Mouse (Mus musculus): ENCODE results near the gene Kcnj1.

Gene Kcnj1

DNA sequence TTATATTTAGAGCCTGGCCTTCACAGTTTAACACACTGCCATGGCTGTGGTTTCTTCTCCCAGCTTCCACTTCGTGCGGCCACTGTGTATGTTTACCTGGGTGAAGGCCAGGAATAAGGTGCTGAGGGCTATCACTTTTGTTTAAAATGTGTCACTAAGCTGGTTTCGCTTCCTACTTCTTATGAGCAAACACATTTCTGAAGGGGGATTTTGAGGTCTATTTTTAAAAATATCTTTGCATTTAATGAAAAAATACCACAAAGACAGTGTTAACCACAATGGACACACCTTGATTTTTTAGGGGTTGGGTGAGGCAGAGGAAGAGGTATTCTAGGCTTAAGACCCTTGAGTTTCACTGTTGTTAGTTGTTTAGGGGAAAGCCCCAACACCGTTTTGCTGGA is 22.5 kb downstream of the Kcnj1 start:
- no peak for DNase-seq (ENCODE audit: extremely low spot score, low read depth, low spot score)

GRCm38 (mm10) chr9:32400212-32400611 is 27.9 kb downstream of the Kcnj1 start:
- no peak for DNase-seq (ENCODE audit: extremely low spot score, low read depth, low spot score)

DNA sequence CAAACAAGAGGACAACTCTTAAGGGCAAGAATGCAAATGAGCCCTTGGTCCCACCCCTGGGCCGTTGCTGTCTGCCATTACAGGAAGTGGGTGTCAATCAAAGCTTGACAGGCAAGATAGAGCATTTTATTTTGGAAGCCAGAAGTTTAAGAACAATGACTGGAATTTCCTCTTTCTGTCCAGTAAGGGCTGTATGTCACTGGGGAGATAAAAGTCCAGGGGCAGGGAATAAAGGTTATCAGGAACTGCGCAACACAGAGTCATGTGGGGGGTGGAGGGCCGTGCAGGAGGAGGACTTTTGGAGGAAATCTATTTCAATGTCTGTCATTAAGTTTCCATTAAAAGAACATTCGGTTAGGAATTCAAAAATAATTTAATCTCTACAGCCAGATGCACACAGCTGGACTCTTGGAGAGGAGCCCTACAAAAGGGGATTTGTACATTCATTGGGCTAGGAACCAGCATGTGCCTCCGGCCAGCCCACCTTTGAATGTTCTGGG is 28.4 kb downstream of the Kcnj1 start:
- no peak for DNase-seq (ENCODE audit: extremely low spot score, low read depth, low spot score)

DNA sequence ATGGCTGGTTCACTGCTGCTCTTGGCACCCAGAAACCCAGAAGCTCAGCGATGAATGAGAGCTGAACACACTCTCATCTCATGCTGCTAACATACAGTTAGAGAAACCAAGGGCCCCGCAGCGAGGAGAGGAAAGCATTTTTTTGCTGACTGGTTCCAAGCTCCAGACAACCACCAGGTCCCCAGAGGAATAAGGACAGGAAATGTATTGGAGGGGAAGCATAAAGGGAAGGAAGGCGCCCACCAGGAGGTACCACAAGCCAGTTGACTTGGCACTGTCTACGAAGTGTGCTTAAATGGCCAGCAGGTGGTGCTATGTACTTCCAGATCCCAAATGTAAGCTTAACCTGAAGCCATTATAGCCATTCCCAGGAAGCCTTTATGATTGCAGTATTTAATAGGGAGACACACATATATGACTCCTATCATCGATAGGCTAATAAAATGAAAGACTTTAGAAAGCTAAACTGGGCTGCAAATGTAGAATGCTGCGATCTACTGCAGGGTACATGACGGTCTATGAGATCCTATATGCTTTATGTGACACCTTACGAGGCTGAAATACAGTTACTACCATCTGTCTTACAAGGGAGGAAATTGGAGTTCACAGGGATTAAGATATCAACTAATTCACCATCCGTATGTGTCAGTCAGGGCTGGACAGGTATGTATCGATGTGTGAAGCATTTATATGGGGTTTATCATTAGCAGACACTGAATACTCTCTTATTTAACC is 33.1 kb downstream of the Kcnj1 start:
- DNase-seq (ENCODE audit: extremely low spot score, low read depth, low spot score), result peak; percentile 74

DNA sequence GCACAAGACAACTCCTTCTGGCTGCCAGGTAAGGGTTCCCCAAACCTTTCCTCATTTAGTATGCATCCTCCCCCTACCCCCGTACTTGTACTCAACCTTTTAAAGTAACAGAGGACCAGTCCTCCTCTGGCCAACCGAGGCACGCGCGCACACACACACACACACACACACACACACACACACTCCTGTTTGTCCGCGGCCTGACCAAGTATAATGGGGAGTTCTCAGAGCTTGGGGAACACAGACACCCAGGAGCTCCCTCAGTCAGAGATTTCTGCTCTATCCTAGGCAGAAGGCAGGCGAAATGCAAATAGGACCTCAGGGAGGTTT is 36.4 kb downstream of the Kcnj1 start:
- DNase-seq (ENCODE audit: extremely low spot score, low read depth, low spot score), result no peak

DNA sequence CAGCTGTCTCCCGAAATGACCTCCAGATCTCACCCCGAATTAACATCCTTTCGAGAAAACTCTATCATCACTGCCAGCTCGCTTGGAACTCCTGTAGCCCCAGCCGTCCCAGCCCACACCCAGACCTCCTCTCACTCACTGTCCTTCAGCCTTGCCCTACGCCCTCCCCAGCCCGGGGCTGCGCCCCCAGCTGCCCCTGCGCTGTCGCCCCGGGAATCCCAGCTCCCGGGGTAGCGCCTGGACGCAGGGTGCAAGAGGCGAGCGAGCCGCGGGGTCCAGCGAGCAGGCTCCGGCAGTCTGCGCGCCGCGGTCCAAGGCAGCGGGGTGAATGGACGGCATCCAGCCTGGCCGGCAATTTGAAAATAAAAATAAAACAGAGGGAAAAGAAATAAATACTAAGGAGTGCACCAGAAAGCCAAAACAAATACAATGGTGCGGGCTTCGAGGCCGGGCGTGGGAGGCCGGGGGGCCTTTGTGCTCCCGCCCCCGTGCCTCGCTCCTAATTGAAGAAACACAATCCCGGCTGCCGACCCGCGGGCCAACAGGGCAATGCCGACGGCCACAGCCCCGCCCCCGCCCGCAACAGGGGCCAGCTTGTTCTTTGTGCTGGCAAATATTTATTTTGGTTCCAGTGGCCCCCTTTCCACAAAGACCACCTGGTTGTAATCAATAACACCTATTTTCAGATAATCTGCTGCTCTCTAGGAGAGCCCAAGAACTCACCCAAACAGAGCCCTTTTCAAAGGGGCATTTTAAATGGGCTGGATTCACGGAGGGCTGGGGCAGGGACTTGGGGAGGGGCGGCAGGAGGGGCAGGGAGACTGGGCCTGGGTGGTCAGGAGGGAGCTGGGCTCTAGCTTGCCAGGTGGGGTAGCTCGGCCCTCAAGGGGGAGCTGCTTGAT is 37.0 kb downstream of the Kcnj1 start:
- DNase-seq (ENCODE audit: extremely low spot score, low read depth, low spot score), result peak; percentile 68

DNA sequence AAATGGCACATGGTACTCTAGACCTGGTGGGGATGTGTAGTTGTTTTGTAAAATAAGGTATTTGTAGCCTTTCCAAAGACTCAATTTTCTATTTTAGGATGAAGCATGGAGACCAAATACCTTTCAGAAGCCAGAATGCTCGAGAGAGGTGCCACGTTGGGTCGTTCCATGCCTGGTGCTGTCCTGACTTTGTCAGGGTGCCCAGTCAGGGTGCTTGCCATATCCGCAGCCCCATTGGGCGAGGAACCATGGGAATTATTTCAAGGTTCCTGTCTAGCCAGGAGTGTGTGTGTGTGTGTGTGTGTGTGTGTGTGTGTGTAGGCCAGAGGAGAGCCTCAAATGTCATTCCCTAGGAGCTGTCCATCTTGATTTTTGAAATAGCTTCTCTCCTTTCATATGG is 38.4 kb downstream of the Kcnj1 start:
- no peak for DNase-seq (ENCODE audit: extremely low spot score, low read depth, low spot score)

DNA sequence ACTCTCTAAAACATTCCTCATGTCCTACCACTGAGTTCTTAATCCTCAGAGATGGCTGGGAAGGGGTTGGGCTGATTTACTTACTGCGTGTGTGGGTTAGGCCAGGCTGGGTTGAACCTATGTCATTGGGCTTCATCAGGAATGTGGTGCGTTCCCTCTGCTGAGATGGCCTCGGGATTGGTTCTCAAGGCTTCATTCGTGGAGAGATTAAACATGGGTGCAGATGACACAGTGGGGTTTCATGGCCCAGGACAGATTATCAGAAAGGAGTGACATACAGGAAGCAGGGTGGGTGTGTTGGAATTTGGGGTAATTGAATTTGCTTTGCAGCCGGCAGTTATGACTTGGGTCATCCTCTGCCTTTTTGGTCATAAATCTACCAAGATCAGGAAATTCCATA is 39.2 kb downstream of the Kcnj1 start:
- DNase-seq (ENCODE audit: extremely low spot score, low read depth, low spot score), result no peak

- DNase-seq (ENCODE audit: extremely low spot score, low read depth, low spot score), result no peak
Measured at GRCm38 (mm10) chr9:32412836-32413580, 40.7 kb downstream of the Kcnj1 start.

GRCm38 (mm10) chr9:32414956-32415355 is 42.7 kb downstream of the Kcnj1 start:
- no peak for DNase-seq (ENCODE audit: extremely low spot score, low read depth, low spot score)

DNA sequence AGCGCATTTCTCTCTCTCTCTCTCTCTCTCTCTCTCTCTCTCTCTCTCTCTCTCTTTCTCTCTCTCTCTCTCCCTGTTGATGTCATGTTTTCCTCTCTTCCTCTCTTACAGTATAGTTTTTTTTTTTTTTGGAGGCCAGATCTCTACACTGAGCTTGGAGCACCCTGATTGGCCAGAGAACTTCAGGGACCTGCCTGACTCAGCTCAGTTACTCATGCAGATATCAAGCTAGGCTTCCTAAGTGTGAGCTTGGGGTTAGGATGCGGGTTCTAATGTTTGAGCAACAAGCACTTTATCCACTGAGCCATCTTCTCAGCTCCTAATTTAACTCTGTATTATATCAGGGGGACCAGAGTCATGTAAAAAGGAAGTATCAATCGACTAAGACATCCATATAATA is 43.7 kb downstream of the Kcnj1 start:
- DNase-seq (ENCODE audit: extremely low spot score, low read depth, low spot score), result no peak

- DNase-seq (ENCODE audit: extremely low spot score, low read depth, low spot score), result no peak
Measured at GRCm38 (mm10) chr9:32417466-32418116, 45.3 kb downstream of the Kcnj1 start.

GRCm38 (mm10) chr9:32420711-32421110 is 48.4 kb downstream of the Kcnj1 start:
- DNase-seq (ENCODE audit: extremely low spot score, low read depth, low spot score), result no peak

DNA sequence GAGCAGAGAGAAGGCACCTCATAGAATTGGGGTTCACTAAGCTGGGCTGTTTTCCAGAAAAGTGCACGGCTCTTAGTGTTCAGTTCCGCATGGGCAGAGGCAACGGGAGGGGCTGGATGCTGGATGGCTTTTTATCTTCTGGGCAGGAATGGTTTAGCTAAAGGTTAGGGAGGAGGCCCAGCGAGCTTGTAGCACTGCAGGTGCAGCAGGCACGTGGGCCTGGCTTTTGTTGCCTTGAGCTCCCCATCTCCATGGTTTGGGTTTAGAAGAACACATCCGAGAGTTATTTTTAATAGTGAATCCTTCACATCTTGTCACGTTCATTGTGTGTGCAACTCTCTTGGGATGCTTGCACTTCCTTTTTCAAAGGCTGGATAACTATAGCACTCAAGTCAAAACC is 53.0 kb downstream of the Kcnj1 start:
- DNase-seq (ENCODE audit: extremely low spot score, low read depth, low spot score), result no peak

GRCm38 (mm10) chr9:32431061-32431460 is 58.8 kb downstream of the Kcnj1 start:
- no peak for DNase-seq (ENCODE audit: extremely low spot score, low read depth, low spot score)

DNA sequence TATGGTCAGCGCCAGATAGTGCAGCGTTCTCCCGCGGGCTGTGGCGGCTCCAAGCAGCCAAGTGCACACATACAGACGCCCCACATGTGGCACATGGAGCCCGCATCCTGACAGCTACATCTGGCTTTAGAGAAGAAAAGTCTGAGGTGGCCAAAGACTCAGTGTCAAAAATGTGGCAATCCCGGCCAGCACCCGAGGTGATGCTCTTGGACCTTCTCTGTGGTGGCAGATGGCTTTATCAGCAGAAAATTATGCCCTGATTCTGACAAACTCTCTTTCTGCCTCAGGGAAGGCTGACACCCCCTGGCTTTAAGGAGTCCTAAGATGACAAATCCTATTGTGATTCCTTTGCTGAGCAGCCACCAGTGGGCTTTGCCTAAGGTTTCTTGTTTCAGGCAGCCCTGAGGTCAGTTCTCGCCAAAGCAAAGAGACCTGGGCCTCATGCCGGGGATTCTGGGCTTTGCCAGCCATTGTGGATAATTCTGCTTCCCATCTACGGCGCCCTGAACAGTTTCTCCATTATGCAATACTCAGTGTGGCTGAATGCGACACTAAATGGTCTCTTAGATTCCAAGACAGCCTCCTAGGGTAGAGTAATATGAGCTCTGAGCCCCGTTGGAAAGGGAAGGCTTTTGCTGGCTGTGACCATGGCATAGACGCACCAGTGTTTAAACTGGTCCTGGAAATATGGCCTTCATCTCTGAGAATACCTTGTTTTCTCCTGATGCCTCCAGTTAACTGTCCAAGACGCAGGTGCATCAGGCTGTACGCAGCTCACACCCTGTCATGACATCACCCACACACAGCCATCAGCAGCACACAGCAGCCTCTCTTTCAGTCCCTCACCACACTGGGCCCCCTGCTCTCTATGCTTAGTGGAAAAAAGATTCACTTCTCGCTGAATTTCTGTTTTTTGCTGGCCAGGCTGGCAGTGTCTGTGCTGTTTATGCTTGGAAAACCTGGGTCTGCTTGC is 62.2 kb downstream of the Kcnj1 start:
- DNase-seq (ENCODE audit: extremely low spot score, low read depth, low spot score), result no peak

DNA sequence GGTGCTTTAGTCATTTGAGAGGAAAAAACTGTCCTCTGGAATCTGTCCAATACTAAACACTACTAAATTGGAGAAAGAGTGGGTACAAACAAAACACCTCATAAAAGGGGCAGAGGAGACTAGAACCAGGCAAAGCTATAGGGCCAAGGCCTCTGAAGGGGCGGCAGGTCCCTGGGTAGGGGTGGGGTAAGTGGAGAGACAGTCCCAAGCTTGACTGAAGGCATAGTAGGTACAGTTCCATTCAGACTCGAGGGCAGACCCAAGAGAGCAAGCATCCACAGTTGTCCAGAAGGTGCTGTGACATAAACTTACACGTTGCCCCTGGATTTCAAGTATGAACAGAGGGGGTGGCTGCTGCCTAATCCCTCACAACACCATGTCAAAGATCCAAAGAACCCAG is 70.8 kb downstream of the Kcnj1 start:
- DNase-seq (ENCODE audit: extremely low spot score, low read depth, low spot score), result no peak

GRCm38 (mm10) chr9:32443817-32444216 is 71.5 kb downstream of the Kcnj1 start:
- no peak for DNase-seq (ENCODE audit: extremely low spot score, low read depth, low spot score)

DNA sequence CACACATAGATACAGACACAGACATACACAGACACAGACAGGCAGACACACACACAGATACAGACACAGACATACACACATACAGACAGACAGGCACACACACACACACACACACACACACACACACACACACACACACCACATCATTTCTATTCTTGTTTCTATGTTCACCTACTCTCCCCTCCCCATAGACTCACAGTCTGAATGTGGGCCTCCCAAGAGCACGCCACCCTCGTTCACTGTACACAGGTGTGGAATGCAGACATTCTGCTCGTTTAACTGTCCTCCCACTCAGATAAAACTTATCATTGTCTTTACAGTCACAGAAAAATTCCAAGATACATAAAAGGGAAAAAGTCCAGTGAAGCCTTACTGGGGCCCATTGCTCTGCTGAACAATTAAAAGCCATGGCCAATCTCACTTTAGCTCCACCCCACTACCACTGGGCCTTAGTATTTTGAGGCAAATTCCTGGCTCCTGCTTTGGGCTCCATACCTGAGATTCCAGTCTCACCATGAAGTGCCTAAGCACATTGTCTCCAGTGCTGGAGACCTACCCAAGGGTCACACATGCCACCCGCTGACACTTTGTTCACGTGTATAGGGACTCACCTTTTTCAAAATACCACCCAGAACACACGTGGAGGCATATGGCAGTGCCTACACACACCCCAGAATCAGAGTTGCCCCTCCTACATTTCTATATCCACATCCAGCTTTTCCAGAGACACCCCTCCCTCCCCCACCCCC is 72.3 kb downstream of the Kcnj1 start:
- DNase-seq (ENCODE audit: extremely low spot score, low read depth, low spot score), result no peak
